Mouse (Mus musculus) hindbrain, embryonic 14.5 days (tissue): ENCODE data around the gene Ube2o. TPM values are rescaled to one million over a fixed set of nuclear protein-coding genes. Genes with fewer than 3 reads are reported as not detected.

Experiments
- ATAC-seq: fragments of 200-750 bp; cut with Nextera tagmentation; 2 replicates; pipeline ENCODE4 v1.8.0; 2017; ENCODE audit warnings: moderate number of reproducible peaks, mild to moderate bottlenecking, moderate TSS enrichment, moderate library complexity; ENCODE audit not compliant: low FRiP score
- DNase-seq: peaks from one replicate; pipeline ENCODE4 v3.0.0-alpha.2; 2015; ENCODE audit warnings: low spot score
- H3K27ac ChIP-seq: fragments of 300-500 bp; sonication (generic); 2 replicates; pipeline ENCODE4 v1.5.1; 2014; ENCODE audit warnings: mild to moderate bottlenecking, moderate library complexity
- H3K27me3 ChIP-seq: fragments of 300-500 bp; sonication (generic); 2 replicates; pipeline ENCODE4 v1.6.1; 2014; ENCODE audit warnings: mild to moderate bottlenecking, low read length, mixed read lengths; ENCODE audit not compliant: control insufficient read depth, insufficient read depth
- H3K36me3 ChIP-seq: fragments of 300-500 bp; sonication (generic); replicated peaks from 2 replicates; pipeline ENCODE4 v1.6.1; 2014; ENCODE audit not compliant: control insufficient read depth, insufficient read depth
- H3K4me1 ChIP-seq: fragments of 300-500 bp; sonication (generic); replicated peaks from 2 replicates; pipeline ENCODE4 v1.6.1; 2014; ENCODE audit warnings: antibody characterized with exemption, low read length, mixed read lengths; ENCODE audit not compliant: control insufficient read depth, insufficient read depth
- H3K4me2 ChIP-seq: fragments of 300-500 bp; sonication (generic); replicated peaks from 2 replicates; pipeline ENCODE4 v1.6.1; 2014; ENCODE audit warnings: mild to moderate bottlenecking, moderate library complexity
- H3K4me3 ChIP-seq: fragments of 300-500 bp; sonication (generic); replicated peaks from 2 replicates; pipeline ENCODE4 v1.5.1; 2014; ENCODE audit warnings: mild to moderate bottlenecking, low read length
- H3K9ac ChIP-seq: fragments of 300-500 bp; sonication (generic); 2 replicates; pipeline ENCODE4 v1.6.1; 2014
- H3K9me3 ChIP-seq: fragments of 300-500 bp; sonication (generic); 2 replicates; pipeline ENCODE4 v1.6.1; 2016; ENCODE audit warnings: low read length; ENCODE audit not compliant: control insufficient read depth
- WGBS: fragments of 180-500 bp; shearing (Covaris S2); extraction: QIAGEN DNeasy Blood & Tissue Kit; methylation state at CpG from one replicate; pipeline ENCODE4 v1.1.7; 2014; 5-methylcytosine and 5-hydroxymethylcytosine counted together
- polyA plus RNA-seq: library from polyadenylated mRNA; unstranded; fragments of >200 nt; fragmentation: Nextera tagmentation; extraction: Ambion mirVana; gene quantifications from 2 replicates; pipeline ENCODE4 v1.2.1, GENCODE M21; 2014

The Ube2o gene
- 27.5 and 28.5 TPM in 2 replicates for polyA plus RNA-seq

DNA sequence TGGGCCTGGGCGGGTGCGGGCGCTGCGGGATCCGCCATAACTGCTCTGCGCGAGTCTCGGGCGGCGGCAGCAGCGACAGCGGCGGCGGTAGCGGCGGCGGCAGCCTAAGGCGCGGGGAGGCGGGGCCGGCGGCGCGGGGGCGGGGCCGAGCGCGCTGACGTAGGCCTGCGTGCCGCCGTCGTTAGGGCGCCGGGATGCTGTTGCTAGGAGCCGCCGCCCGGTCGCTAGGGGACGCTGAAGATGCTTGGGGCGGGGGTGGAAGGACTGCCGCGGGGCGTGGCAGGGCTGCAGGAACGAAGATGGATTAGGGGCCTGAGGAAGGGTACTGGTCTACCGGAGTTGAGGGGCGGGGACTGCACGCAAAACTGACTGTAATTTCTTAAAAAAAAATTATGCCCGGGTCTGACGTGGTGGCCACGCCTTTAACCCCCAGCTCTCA, at the start of gene Ube2o:
TSS of gene Ube2o (minus strand) at position 72 of the 439 bp plus-strand sequence.
- no peaks in the 10 kb centered on the region for H3K36me3 ChIP-seq
- peaks cover 36% of the 10 kb centered on the region for H3K4me1 ChIP-seq
- H3K27ac ChIP-seq: peak within 1 kb of the TSS; percentile 96
- DNase-seq (peak; percentile 88), ATAC-seq (peak; percentile 85)
- H3K27me3 ChIP-seq: no peaks in the 10 kb centered on the region
- peak within 1 kb of the TSS; percentile 59 for H3K4me3 ChIP-seq
- peak within 1 kb of the TSS; percentile 65 for H3K4me2 ChIP-seq
- no peaks in the 10 kb centered on the region for H3K9me3 ChIP-seq
- WGBS: 1% methylated on average over 46 of the region's 51 CpGs
- H3K9ac ChIP-seq: peak within 1 kb of the TSS; percentile 76

DNA sequence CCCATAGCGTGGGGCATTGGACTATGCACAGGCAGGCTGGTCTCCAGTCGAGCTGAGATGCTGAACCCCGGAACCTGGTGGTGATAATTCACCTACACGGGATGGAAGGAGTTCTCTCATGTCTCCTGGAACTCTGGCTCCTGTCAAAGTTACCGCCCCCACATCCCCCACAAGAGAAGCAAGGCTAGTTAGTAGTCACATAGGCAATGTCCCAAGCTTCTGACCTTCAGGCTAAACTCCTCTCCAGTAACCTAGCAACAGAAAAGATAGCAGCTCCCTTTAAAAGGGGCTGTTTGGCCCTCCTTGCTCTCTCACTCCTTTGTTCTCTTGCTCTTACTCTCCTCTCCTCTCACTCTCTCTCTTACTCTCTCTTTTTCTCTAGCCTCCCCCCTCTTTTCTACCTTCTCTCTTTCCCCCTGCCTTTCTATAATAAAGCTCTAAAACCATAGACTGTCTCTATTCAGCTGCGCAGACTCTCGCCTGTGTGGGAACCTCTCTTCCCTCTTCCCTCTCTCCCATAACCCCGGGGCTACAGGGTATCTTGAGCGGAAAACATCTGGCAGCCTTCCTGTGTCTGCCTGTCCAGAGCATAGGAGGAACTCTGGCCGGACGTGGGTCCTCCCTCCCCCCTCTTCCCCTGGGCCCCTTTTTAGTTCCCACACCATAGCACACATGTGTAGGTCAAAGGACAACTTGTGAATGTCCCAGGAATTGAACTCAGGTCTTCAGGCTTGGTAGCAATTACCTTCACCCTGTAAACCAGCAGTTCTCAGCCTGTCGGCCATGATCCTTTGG, 49.1 kb upstream of the Ube2o start:
- Histone ChIP-seq H3K27me3 (no peaks in the 10 kb centered on the region; the same call in 1 of the 2 replicates), H3K9ac (no peak overlapping the region), H3K9me3 (no peaks in the 10 kb centered on the region), H3K27ac (no peak overlapping the region), H3K4me2 (no peak overlapping the region), H3K4me1 (no peaks in the 10 kb centered on the region), H3K4me3 (no peak overlapping the region), H3K36me3 (no peaks in the 10 kb centered on the region)
- no peak for ATAC-seq
- no peak for DNase-seq
- WGBS: 57% methylated on average over 12 of the region's 12 CpGs

DNA sequence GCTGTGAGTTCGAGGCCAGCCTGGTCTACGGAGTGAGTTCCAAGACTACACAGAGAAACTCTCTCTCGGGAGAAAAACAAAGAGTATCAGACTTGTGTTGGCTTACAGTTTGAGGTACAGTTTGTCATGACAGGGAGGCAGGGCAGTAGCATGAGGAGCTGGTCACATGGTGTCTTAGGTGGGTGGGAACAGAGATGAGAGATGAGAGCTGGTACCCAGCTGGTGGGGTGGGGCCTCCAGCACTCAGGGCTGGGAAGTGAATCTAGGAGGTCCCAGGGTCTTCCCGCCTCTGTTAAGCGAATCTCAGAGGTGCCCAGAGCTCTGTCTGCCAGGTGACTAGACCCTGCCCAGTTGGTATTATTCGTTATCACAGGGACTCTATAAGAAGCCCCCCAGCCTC, 48.2 kb upstream of the Ube2o start:
- Histone ChIP-seq H3K27ac (no peak overlapping the region), H3K27me3 (peaks cover 8% of the 10 kb centered on the region), H3K9ac (no peak overlapping the region), H3K9me3 (no peaks in the 10 kb centered on the region), H3K4me2 (no peak overlapping the region), H3K4me3 (no peak overlapping the region), H3K4me1 (peaks cover under 1% of the 10 kb centered on the region; the same call in 1 of the 2 replicates), H3K36me3 (no peaks in the 10 kb centered on the region)
- no peak for DNase-seq
- ATAC-seq: no peak
- 85% methylated on average over 6 of the region's 6 CpGs for WGBS

- peak; percentile 99 for DNase-seq
Observed at GRCm38 (mm10) chr11:116628712-116629111, 47.5 kb upstream of the Ube2o start.

DNA sequence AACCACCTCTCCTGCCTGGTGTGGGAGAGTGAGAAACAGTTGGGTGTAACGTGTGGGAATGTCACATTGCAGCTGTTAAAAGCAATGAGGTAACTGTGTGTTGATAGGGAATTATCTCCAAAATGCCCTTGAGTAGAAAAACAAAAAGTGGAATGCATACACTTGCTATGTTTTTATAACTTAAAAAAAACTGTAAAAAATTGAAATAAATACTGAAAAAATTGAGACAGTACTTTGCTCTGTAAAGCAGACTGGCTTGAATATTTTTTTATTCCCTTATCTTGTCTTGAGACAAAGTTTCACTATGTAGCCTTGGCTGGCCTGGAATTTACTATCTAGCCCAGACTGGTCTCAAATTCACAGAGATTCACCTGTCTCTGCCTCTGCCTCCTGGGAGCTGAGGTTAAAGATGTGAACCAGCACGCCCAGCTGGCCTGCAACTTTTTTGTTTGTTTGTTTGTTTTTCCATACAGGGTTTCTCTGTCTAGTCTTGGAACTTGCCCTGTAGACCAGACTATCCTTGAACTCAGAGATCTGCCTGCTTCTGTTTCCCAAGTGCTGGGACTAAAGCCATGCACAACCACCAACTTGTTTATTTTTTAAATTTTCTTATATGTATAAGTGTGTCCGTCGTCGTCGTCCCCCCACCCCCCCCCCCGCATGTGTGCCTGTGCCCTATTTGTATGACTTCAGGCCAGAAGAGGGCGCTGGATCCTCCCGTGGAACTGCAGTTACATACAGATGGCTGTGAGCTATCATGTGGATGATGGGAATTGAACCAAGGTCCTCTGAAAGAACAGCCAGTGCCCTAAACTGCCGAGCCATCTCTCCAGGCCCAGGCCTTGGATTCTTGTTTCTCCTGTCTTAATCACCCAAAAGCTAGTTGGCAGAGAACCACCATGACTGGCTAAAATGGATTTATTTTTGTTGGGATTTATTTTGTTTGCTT, 46.1 kb upstream of the Ube2o start:
- DNase-seq: no peak
- no peak overlapping the region for H3K4me2 ChIP-seq
- no peak overlapping the region for H3K4me3 ChIP-seq
- H3K27me3 ChIP-seq: peaks cover 23% of the 10 kb centered on the region
- 46% methylated on average over 10 of the region's 10 CpGs for WGBS
- peaks cover 11% of the 10 kb centered on the region; the same call in 1 of the 2 replicates for H3K4me1 ChIP-seq
- no peaks in the 10 kb centered on the region for H3K9me3 ChIP-seq
- no peaks in the 10 kb centered on the region for H3K36me3 ChIP-seq
- H3K9ac ChIP-seq: no peak overlapping the region
- H3K27ac ChIP-seq: no peak overlapping the region
- no peak for ATAC-seq

More at GRCm38 (mm10) chr11:116628712-116629111, 47.5 kb upstream of the Ube2o start:
- no peak overlapping the region for H3K27ac ChIP-seq
- H3K36me3 ChIP-seq: no peaks in the 10 kb centered on the region
- ATAC-seq: peak; percentile 55; the same call in 1 of the 2 replicates
- H3K9ac ChIP-seq: no peak overlapping the region
- H3K9me3 ChIP-seq: no peaks in the 10 kb centered on the region
- peaks cover 15% of the 10 kb centered on the region for H3K27me3 ChIP-seq
- WGBS: 60% methylated on average over 9 of the region's 9 CpGs
- no peak overlapping the region for H3K4me2 ChIP-seq
- no peak overlapping the region for H3K4me3 ChIP-seq
- peaks cover 8% of the 10 kb centered on the region; the same call in 1 of the 2 replicates for H3K4me1 ChIP-seq

DNA sequence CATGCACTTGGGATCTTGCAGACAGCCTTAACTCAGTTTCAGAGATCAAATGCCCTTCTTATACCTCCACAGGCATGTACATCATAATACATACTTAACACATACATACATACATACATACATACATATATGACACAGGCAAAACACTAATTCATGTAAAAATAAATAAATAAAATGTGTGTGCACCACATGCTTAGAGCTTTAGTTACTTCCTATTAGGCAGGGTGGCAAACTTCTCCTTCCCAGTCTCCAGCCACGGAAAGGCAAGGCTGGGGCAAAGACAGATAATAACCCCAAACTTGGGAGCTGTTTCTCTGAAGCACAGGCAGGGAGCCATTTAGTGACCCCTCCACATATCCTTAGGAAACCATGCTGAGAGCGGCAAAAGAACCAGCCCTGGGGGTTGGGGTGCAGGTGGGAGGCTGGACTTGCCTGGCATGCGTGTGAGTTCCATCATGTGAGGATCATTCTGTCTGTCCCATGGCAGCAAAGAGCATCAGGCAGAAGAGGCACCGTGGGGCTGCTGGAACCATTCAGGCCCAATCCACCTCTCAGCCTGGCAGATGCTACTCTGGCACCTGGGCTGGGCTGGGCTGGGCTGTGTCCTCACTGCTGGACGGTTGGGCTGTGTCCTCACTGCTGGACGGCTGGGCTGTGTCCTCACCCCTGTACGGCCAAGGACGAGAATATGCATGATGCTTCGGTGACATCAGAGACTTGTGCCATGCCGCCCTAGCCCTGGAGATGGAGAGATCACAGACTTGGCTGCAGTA, 45.2 kb upstream of the Ube2o start, which contains the start of gene Rhbdf2:
TSS of gene Rhbdf2 (minus strand) at position 721 of the 773 bp plus-strand sequence.
- DNase-seq (no peak), ATAC-seq (no peak)
- WGBS: 71% methylated on average over 10 of the region's 10 CpGs
- no peak within 1 kb of the TSS for H3K9ac ChIP-seq
- peaks cover 12% of the 10 kb centered on the region; the same call in 1 of the 2 replicates for H3K4me1 ChIP-seq
- no peak within 1 kb of the TSS for H3K4me2 ChIP-seq
- no peak within 1 kb of the TSS for H3K27ac ChIP-seq
- H3K36me3 ChIP-seq: no peaks in the 10 kb centered on the region
- no peaks in the 10 kb centered on the region for H3K9me3 ChIP-seq
- H3K27me3 ChIP-seq: peaks cover 25% of the 10 kb centered on the region
- H3K4me3 ChIP-seq: no peak within 1 kb of the TSS

- H3K9ac ChIP-seq: no peak overlapping the region
- no peak overlapping the region for H3K4me2 ChIP-seq
- no peak for DNase-seq
- WGBS: 76% methylated on average over 17 of the region's 17 CpGs
- no peaks in the 10 kb centered on the region for H3K9me3 ChIP-seq
- H3K4me1 ChIP-seq: peaks cover 21% of the 10 kb centered on the region
- ATAC-seq: no peak
- H3K27me3 ChIP-seq: peaks cover 25% of the 10 kb centered on the region
- no peak overlapping the region for H3K27ac ChIP-seq
- H3K36me3 ChIP-seq: no peaks in the 10 kb centered on the region
- H3K4me3 ChIP-seq: no peak overlapping the region
Observed at GRCm38 (mm10) chr11:116625081-116626000, 44.1 kb upstream of the Ube2o start.
